Mouse (Mus musculus) lung, embryonic 16.5 days (tissue): ENCODE measurements around the gene Bco1. TPM values are rescaled to one million over a fixed set of nuclear protein-coding genes. Genes with fewer than 3 reads are reported as not detected.

Experiments used
- ATAC-seq: fragments of 200-750 bp; cut with Nextera tagmentation; 2 replicates; pipeline ENCODE4 v1.8.0; 2017; ENCODE audit warnings: low read depth, mild to moderate bottlenecking, moderate library complexity
- H3K27ac ChIP-seq: fragments of 300-500 bp; sonication (generic); 2 replicates; pipeline ENCODE4 v1.5.1; 2014; ENCODE audit warnings: mild to moderate bottlenecking, control low read depth, low read length
- H3K27me3 ChIP-seq: fragments of 300-500 bp; sonication (generic); 2 replicates; pipeline ENCODE4 v1.6.1; 2014; ENCODE audit warnings: low read depth, low read length, mixed read lengths; ENCODE audit not compliant: control insufficient read depth, insufficient read depth
- H3K36me3 ChIP-seq: fragments of 300-500 bp; sonication (generic); 2 replicates; pipeline ENCODE4 v1.6.1; 2014; ENCODE audit warnings: low read length; ENCODE audit not compliant: control insufficient read depth, insufficient read depth
- H3K4me1 ChIP-seq: fragments of 300-500 bp; sonication (generic); replicated peaks from 2 replicates; pipeline ENCODE4 v1.6.1; 2014; ENCODE audit warnings: low read length, mixed read lengths; ENCODE audit not compliant: control insufficient read depth, insufficient read depth
- H3K4me2 ChIP-seq: fragments of 300-500 bp; sonication (generic); 2 replicates; pipeline ENCODE4 v1.6.1; 2014; ENCODE audit warnings: low read depth, low read length, control low read depth
- H3K4me3 ChIP-seq: fragments of 300-500 bp; sonication (generic); 2 replicates; pipeline ENCODE4 v1.5.1; 2014; ENCODE audit warnings: mild to moderate bottlenecking, low read length, control low read depth
- H3K9ac ChIP-seq: fragments of 300-500 bp; sonication (generic); 2 replicates; pipeline ENCODE4 v1.6.1; 2014; ENCODE audit warnings: low read length, control low read depth
- H3K9me3 ChIP-seq: fragments of 300-500 bp; sonication (generic); 2 replicates; pipeline ENCODE4 v1.6.1; 2016; ENCODE audit warnings: low read length; ENCODE audit not compliant: control insufficient read depth
- WGBS: fragments of 180-500 bp; shearing (Covaris S2); extraction: QIAGEN DNeasy Blood & Tissue Kit; methylation state at CpG from one replicate; pipeline ENCODE4 v1.1.7; 2014; 5-methylcytosine and 5-hydroxymethylcytosine counted together
- polyA plus RNA-seq: library from polyadenylated mRNA; unstranded; fragments of >200 nt; fragmentation: Nextera tagmentation; extraction: Ambion mirVana; gene quantifications from 2 replicates; pipeline ENCODE4 v1.2.1, GENCODE M21; 2015

Gene Bco1
- polyA plus RNA-seq, 1 experiment from 2014 or later: 0.40 TPM

- Histone ChIP-seq H3K9ac (no peak overlapping the region), H3K9me3 (no peaks in the 10 kb centered on the region), H3K36me3 (no peaks in the 10 kb centered on the region), H3K27ac (no peak overlapping the region), H3K4me3 (no peak overlapping the region), H3K4me1 (peaks cover 18% of the 10 kb centered on the region), H3K27me3 (no peaks in the 10 kb centered on the region), H3K4me2 (no peak overlapping the region)
- no peak for ATAC-seq
- 81% methylated on average over 3 of the region's 3 CpGs for WGBS
Measured at GRCm38 (mm10) chr8:117171826-117172225, 76.2 kb downstream of the Bco1 start.

DNA sequence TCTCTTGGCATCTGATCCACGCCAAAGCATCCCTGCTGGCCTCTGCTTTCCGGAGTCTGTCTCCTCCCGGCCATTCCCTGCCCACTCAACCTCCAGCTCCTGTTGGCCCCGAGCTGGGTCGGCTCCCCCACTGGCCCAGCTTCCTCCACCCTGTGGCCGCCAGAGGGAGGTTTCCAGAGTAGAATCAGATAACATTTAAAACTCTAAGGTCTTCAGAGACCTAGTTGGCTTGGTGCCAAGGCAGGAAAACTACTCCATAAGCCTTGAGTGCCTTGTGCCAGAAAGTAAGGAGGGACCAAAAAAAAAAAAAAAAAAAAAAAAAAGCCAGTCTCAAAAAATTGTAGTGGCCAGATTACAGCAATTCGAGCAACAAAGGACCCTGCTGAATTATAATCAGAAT, 77.2 kb downstream of the Bco1 start:
- Histone ChIP-seq H3K36me3 (no peaks in the 10 kb centered on the region), H3K9ac (no peak overlapping the region), H3K27me3 (no peaks in the 10 kb centered on the region), H3K27ac (0 out of 2 replicates have a peak overlapping the region, but pooled peaks have one; percentile 14), H3K4me1 (peaks cover 18% of the 10 kb centered on the region), H3K4me2 (no peak overlapping the region), H3K4me3 (no peak overlapping the region), H3K9me3 (no peaks in the 10 kb centered on the region)
- ATAC-seq: peak; percentile 74
- 9% methylated on average over 7 of the region's 7 CpGs for WGBS

DNA sequence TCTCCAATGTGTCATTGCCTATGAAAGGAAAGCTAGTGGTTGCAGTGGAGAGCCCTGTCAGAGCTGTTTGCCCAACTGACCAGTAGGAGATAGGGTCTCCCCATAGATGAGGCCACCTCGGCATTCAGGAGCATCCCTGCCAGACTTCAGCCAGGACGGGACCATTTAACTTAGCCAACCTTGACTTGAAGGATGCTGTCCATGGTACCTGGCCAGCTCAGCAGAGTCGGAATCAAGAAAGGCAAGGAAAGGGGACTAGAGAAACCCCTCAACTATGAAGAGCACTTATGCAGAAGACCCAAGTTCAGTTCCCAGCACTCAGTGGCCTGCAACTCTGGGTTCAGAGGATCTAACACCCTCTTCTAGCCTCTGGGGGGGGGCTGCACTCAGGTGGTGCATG, 78.0 kb downstream of the Bco1 start:
- H3K9me3 ChIP-seq: no peaks in the 10 kb centered on the region
- H3K27ac ChIP-seq: no peak overlapping the region
- no peaks in the 10 kb centered on the region for H3K36me3 ChIP-seq
- peaks cover 10% of the 10 kb centered on the region for H3K4me1 ChIP-seq
- no peaks in the 10 kb centered on the region for H3K27me3 ChIP-seq
- 71% methylated on average over 3 of the region's 3 CpGs for WGBS
- no peak overlapping the region for H3K9ac ChIP-seq
- H3K4me3 ChIP-seq: no peak overlapping the region
- no peak for ATAC-seq
- H3K4me2 ChIP-seq: no peak overlapping the region

GRCm38 (mm10) chr8:117174536-117174935, 78.9 kb downstream of the Bco1 start:
- 86% methylated on average over 5 of the region's 5 CpGs for WGBS
- no peaks in the 10 kb centered on the region for H3K9me3 ChIP-seq
- H3K36me3 ChIP-seq: no peaks in the 10 kb centered on the region
- H3K27ac ChIP-seq: no peak overlapping the region
- ATAC-seq: no peak
- H3K9ac ChIP-seq: no peak overlapping the region
- no peaks in the 10 kb centered on the region for H3K27me3 ChIP-seq
- H3K4me3 ChIP-seq: no peak overlapping the region
- no peak overlapping the region for H3K4me2 ChIP-seq
- peaks cover 10% of the 10 kb centered on the region for H3K4me1 ChIP-seq

- Histone ChIP-seq H3K4me1 (peaks cover 10% of the 10 kb centered on the region), H3K4me2 (no peak overlapping the region), H3K9me3 (no peaks in the 10 kb centered on the region), H3K36me3 (no peaks in the 10 kb centered on the region), H3K27me3 (no peaks in the 10 kb centered on the region), H3K27ac (no peak overlapping the region), H3K4me3 (no peak overlapping the region), H3K9ac (no peak overlapping the region)
- peak; percentile 61 for ATAC-seq
- 57% methylated on average over 5 of the region's 5 CpGs for WGBS
Measured at GRCm38 (mm10) chr8:117176308-117176707, 80.7 kb downstream of the Bco1 start.

GRCm38 (mm10) chr8:117177236-117177635, 81.6 kb downstream of the Bco1 start:
- ATAC-seq: no peak
- no peak overlapping the region for H3K4me2 ChIP-seq
- peaks cover 10% of the 10 kb centered on the region for H3K4me1 ChIP-seq
- no peak overlapping the region for H3K4me3 ChIP-seq
- no peaks in the 10 kb centered on the region for H3K36me3 ChIP-seq
- 63% methylated on average over 7 of the region's 7 CpGs for WGBS
- no peaks in the 10 kb centered on the region for H3K9me3 ChIP-seq
- H3K27me3 ChIP-seq: no peaks in the 10 kb centered on the region
- H3K9ac ChIP-seq: no peak overlapping the region
- no peak overlapping the region for H3K27ac ChIP-seq

GRCm38 (mm10) chr8:117178039-117178438, 82.4 kb downstream of the Bco1 start:
- no peaks in the 10 kb centered on the region for H3K9me3 ChIP-seq
- no peak overlapping the region for H3K4me2 ChIP-seq
- H3K27ac ChIP-seq: no peak overlapping the region
- ATAC-seq: no peak
- H3K4me3 ChIP-seq: no peak overlapping the region
- no peaks in the 10 kb centered on the region for H3K36me3 ChIP-seq
- peaks cover 6% of the 10 kb centered on the region; the same call in 1 of the 2 replicates for H3K4me1 ChIP-seq
- H3K9ac ChIP-seq: no peak overlapping the region
- 79% methylated on average over 2 of the region's 2 CpGs for WGBS
- no peaks in the 10 kb centered on the region for H3K27me3 ChIP-seq

GRCm38 (mm10) chr8:117178676-117179075, 83.0 kb downstream of the Bco1 start:
- no peak overlapping the region for H3K4me3 ChIP-seq
- no peak overlapping the region for H3K27ac ChIP-seq
- peaks cover 4% of the 10 kb centered on the region; the same call in 1 of the 2 replicates for H3K4me1 ChIP-seq
- H3K9ac ChIP-seq: no peak overlapping the region
- no peaks in the 10 kb centered on the region for H3K9me3 ChIP-seq
- H3K27me3 ChIP-seq: no peaks in the 10 kb centered on the region
- ATAC-seq: no peak
- WGBS: 68% methylated on average over 6 of the region's 6 CpGs
- H3K36me3 ChIP-seq: no peaks in the 10 kb centered on the region
- H3K4me2 ChIP-seq: no peak overlapping the region

DNA sequence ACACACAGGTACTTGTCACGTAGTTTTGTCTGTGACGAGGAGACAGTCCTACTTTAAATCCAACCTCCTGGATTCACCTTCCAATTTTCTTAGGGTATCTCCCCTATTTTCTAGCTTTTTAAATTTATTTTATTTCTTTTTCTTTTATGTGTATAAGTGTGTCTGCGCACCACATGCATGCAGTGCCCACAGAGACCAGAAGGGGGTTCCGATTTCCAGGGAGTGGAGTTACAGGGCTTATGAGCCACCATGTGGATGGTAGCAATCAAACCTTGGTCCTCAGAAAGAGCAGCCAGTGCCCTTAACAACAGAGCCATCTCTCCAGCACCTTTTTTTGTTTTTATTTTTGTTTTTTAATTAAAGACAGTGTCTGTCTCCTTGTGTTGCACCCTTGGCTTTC, 87.1 kb downstream of the Bco1 start:
- Histone ChIP-seq H3K27ac (no peak overlapping the region), H3K36me3 (peaks cover 7% of the 10 kb centered on the region; the same call in 1 of the 2 replicates), H3K4me2 (no peak overlapping the region), H3K9me3 (no peaks in the 10 kb centered on the region), H3K9ac (no peak overlapping the region), H3K4me1 (no peaks in the 10 kb centered on the region), H3K27me3 (no peaks in the 10 kb centered on the region), H3K4me3 (no peak overlapping the region)
- ATAC-seq: no peak
- WGBS: 96% methylated on average over 4 of the region's 4 CpGs
